Mouse (Mus musculus): ENCODE data around the gene Ccdc83. TPM values are rescaled to one million over a fixed set of nuclear protein-coding genes. Genes with fewer than 3 reads are reported as not detected.

Gene Ccdc83
- total RNA-seq (2021): not detected
- long read RNA-seq, experiment 1: 0 reads
- long read RNA-seq, experiment 2: 0 reads

GRCm38 (mm10) chr7:90265289-90265970 lies at the start of gene Ccdc83:
TSS of gene Ccdc83 (minus strand) at chr7:90265777.
- DNase-seq: peak; percentile 83 to 89

- DNase-seq: no peak
These were observed 47.8 kb upstream of the Ccdc83 start for GRCm38 (mm10) chr7:90313421-90313820.

- peak; percentile 7 to 8 for DNase-seq
These were observed 46.7 kb upstream of the Ccdc83 start for GRCm38 (mm10) chr7:90312151-90312883.

GRCm38 (mm10) chr7:90308003-90308402 lies 42.4 kb upstream of the Ccdc83 start:
- DNase-seq: no peak

- no peak for DNase-seq
These were observed 41.4 kb upstream of the Ccdc83 start for GRCm38 (mm10) chr7:90306968-90307367.

- DNase-seq: no peak
These were observed 40.5 kb upstream of the Ccdc83 start for GRCm38 (mm10) chr7:90306079-90306478.

GRCm38 (mm10) chr7:90302647-90303552 lies 37.3 kb upstream of the Ccdc83 start:
- DNase-seq: peak in 1 of 2 experiments; percentile 12

- DNase-seq: peak; percentile 56
These were observed 36.5 kb upstream of the Ccdc83 start, which contains the start of gene Sytl2 for GRCm38 (mm10) chr7:90301942-90302646. TSS of gene Sytl2 (plus strand) at chr7:90302252.

- DNase-seq: no peak
These were observed 26.3 kb upstream of the Ccdc83 start for GRCm38 (mm10) chr7:90291885-90292284.

- DNase-seq: no peak
These were observed 19.2 kb upstream of the Ccdc83 start for GRCm38 (mm10) chr7:90284793-90285192.

- no peak for DNase-seq
These were observed 17.2 kb upstream of the Ccdc83 start for GRCm38 (mm10) chr7:90282786-90283185.

- DNase-seq: no peak
These were observed 16.4 kb upstream of the Ccdc83 start for GRCm38 (mm10) chr7:90281759-90282546.

- DNase-seq: no peak
These were observed 15.3 kb upstream of the Ccdc83 start for GRCm38 (mm10) chr7:90280878-90281277.

GRCm38 (mm10) chr7:90280274-90280875 lies 14.8 kb upstream of the Ccdc83 start:
- peak in 1 of 2 experiments; percentile 42 for DNase-seq

- no peak for DNase-seq
These were observed 13.6 kb upstream of the Ccdc83 start for GRCm38 (mm10) chr7:90279136-90279535.

- peak in 1 of 2 experiments; percentile 35 for DNase-seq
These were observed 12.2 kb upstream of the Ccdc83 start for GRCm38 (mm10) chr7:90277769-90278168.

- DNase-seq: no peak
These were observed 11.7 kb upstream of the Ccdc83 start for GRCm38 (mm10) chr7:90277246-90277645.

GRCm38 (mm10) chr7:90274561-90275100 lies 9.1 kb upstream of the Ccdc83 start:
- DNase-seq: peak in 1 of 2 experiments; percentile 18

- DNase-seq: no peak
These were observed 4.6 kb upstream of the Ccdc83 start for GRCm38 (mm10) chr7:90270141-90270540.
